Mouse (Mus musculus): ENCODE results near the gene Atg101.

Gene Atg101

DNA sequence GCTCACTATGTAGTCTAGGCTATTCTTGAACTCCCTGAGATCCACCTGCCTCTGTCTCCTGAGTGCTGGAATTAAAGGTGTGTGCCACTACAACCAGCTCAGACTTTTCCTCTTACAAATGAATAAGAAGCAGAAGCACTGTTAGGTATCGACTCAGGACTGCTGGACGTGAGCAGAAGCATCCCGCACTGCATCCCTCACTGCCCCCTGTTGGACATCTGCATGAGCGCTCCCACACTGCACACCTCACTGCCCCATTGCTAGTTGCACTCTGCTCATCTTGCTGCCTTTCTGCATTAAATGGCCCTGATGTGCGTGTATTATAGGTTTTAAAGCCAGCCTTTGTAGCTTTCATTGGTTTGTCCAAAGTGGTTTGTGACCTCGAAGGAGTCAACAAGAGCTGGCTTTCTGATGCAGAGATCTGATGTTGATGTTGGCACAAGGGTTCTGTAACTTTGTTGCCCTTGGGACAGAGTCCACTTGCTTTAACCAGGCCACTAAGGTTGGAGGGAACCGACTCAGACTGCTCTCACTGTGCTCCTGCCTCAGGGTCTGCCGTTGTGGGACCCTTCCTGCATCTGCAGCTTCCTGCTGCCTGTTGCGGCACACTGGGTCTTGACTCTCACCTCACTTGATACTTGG, 2.2 kb downstream of the Atg101 start:
- peak; percentile 37 for DNase-seq (ENCODE audit: low spot score)

DNA sequence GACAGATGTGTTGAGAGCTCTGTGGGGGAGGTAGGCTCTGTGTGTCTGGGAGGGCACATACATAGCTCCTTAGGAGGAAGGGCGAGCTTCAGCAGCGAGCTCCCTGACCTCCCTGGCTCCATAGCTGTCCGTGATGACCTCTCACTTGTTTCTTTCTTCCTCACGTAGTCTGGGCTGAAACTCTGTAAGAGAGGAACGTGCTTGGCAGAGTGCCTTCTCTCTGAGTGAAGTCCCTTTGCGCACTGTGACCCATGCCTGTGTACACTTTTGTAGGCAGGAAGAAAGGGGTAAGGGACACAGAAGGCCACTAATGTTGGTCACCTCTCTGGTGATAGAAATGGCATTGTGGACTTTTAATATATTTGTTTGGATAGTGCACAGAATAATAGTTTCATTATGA, 3.3 kb downstream of the Atg101 start:
- no peak for DNase-seq (ENCODE audit: low spot score)

DNA sequence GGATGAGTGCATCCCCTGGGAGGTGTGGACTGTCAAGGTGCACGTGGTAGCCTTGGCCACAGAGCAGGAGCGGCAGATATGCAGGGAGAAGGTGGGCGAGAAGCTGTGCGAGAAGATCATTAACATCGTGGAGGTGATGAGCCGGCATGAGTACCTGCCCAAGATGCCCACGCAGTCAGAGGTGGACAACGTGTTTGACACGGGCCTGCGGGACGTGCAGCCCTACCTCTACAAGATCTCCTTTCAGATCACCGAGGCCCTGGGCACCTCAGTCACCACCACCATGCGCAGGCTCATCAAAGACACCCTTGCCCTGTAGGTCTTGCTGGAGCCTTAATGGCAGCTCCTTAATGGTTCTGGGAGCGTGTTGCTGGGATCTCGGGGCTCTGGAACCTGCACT, 6.3 kb downstream of the Atg101 start:
- DNase-seq (ENCODE audit: low spot score), result no peak

DNA sequence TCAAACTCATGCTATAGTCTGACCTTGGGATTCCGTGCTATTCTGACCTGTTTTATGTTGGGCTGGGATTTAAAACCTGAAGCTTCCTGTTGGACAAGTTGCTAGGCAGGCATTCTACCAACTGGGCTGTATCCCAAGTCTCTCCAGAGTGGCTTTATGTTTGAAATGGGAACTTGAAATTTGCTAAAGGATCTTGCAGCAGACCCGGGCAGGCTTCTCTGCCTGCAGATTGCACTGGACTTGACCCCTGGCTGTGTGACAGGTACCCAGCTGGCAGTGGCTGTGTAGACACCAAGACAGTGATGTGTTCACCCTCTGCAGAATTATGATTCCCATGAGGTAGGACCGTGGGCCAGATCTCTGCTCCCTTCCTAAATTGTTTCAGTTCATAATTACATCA, 7.9 kb downstream of the Atg101 start:
- no peak for DNase-seq (ENCODE audit: low spot score)

DNA sequence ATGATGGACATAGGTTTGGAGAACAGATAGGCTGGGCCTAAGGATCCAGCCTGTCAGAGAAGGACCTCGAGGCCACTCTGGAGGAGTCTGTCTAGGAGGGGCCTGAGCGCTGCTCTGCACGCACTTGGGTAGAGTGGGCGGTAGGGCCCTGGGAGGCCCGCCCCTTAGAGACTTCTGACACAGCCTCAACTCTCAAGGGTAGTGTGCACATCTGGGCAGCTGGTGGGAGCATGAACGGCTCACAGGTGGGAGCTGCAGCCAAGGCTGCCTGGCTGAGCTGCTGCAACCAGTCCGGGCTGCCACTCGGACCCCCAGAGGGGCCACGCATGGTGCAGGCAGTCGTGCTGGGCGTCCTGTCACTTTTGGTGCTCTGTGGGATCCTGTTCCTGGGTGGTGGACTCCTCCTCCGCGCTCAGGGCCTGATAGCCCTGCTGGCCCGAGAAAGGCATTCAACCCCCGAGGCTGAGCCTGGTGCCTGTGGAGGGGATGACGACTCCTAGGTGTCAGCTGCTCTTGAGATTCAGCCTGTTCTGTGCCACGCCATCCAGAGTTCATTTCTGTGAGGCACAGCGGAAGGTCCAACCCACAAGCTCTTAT, 9.1 kb downstream of the Atg101 start, which contains the start of gene 6030408B16Rik:
Gene 6030408B16Rik, plus strand, starts transcription at position 188 of the 597 bp plus-strand sequence.
- no peak for DNase-seq (ENCODE audit: low spot score)

DNA sequence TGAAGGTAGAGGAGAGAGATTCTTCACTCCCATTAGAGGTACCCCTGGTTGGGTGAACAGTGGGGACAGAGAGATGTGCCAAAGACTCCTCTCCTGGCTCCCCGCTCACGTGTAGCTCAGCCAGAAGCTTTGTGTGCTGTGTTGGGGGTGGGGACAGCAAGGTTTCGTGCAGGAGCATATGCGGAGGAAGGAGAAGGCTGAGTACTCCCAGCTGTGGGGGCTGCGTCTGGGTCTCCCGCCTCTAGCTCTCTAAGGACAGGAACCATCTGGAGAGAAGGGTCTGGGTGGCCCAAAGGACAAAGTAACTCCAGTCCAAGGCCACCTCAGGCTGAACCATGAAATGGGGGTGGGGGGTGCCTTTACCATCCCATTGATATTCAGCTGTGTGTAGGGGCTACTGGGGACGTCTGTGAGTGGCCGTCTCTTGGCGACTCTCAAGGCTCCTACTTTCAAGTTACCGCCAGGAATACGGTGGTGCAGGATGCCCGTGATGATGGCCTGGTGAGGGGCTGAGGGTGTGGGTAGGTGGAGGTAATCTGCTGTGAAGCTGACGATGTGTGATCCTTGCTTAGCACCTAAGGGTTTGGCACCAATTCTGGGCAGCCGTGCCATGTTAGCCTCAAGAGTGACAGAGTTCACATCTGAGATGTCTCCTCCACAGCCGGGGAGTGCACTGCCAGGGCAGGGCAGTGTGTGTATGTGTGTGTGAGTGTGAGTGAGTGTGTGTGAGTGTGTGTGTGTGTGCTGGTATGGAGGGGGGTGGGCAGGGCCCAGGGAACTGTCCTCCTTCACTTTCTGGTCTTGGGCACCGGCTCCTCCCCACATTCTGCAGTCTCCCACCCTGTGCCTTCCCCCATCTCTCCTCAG, 10.2 kb downstream of the Atg101 start:
- DNase-seq (ENCODE audit: low spot score), result peak; percentile 31

DNA sequence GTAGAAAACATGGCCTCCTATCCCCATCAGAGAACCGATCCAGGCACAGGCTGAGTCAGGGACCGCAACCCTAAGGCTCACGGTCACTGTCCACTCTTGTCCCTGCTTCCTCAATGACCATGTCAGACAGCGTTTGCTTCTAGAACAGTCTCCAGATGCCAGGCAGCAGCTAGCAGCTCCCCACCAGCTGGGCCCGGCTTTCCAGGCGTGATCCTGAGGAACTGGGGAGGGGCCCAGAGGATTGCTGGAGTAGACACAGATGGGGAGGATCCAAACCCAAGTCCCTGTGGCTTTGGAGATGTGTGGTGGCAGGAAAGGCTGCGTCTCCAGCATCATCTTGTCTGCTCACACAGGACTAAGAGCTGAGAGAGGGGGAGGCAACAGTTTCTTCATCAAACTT, 11.0 kb downstream of the Atg101 start:
- DNase-seq (ENCODE audit: low spot score), result no peak

DNA sequence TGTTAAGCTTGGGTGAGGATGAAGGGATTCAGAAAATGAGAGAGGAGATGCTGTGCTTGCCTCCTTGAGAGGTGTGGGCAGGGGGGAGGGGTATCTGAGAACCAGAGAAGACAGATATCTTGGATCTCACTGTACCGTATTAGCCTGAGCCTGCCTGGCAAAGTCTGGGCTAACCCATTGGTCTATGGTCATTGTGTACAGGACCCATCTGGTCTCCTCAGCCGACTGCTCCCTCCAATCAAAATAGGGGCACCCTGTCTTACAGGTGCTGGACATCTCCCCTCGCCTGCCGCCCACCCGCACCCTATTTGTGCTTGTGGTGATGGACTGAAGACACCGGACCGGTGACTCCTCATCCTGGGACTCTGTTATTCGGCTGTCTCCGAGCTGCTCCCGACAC, 11.5 kb downstream of the Atg101 start:
- DNase-seq (ENCODE audit: low spot score), result no peak

DNA sequence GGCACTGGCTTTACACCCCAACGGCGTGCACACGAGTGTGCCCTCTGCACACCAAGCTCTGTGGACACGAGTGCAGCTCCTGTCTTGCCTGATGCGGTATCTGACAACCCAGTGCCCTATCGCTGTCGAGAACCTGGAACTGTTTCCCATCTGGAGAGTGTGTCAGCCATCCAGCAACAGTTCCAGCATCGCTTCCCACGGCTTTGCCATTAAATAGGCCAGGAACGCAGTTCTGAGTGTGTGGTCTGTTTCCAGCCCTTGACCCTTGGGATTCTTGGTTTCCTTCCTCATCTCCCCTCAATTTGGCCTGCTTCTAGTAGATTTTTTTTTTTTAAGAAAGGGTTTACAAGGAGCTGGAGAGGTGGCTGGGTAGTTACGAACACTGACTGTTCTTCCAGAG, 12.0 kb downstream of the Atg101 start:
- DNase-seq (ENCODE audit: low spot score), result no peak

DNA sequence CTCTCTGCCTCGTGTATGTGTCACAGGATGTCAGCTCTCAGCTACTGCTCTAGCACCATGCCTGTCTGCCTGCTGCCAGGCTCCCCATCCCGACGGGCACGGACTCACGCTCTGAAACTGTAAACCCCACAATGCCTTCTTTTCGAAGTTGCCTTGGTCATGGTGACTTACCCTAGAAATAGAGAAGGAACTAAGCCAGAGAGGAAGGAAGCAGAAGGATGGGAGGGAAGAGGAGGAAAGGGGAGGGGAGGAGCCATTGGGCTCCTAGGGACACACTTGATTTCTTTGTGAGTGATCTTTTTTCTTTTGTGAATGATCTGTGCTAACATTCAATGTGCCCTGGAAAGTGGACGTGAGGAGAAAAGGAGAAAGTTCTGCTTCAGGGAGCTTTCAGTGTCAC, 13.9 kb downstream of the Atg101 start:
- no peak for DNase-seq (ENCODE audit: low spot score)

DNA sequence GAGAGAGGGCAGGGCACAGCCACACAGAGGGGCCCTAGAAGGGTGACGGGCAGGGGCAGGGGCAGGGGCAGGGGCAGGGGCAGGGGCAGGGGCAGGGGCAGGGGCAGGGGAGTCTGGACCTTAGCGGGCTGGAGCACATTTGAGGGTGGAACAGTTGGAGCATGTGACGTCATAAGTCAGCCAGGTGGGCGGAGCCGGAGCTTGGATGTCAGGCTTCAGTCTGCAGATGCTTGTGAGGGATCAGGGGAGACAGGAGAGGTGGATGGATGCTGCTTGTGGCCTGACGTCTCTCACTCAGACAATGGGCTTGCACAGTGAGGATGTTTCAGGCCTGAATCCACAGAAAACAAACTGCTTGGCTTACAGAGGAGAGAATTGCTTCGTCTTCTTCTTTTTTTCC, 14.5 kb downstream of the Atg101 start:
- DNase-seq (ENCODE audit: low spot score), result no peak

DNA sequence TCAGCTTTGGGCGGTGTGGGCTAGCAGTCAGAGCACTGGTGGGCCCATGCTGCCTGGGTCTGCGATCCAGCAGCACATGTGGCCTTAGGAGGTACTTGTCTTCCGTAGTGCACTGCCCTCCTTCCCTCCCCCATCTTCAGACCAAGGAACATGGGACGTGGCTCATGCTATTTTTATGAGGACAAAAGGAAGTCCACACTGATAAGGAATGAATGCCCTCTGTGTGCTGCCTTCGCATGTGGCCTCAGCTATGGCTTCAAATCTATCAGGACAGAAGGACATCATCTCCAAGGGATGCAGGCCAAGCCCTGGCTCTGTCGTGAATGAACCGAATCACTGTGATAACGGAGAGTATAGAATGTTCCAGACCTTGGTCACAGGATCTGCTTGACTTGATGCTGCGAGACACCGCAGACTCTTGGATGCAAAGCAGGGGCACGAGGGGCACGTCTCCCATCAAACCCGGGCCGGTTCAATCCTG, 15.4 kb downstream of the Atg101 start:
- no peak for DNase-seq (ENCODE audit: low spot score)

DNA sequence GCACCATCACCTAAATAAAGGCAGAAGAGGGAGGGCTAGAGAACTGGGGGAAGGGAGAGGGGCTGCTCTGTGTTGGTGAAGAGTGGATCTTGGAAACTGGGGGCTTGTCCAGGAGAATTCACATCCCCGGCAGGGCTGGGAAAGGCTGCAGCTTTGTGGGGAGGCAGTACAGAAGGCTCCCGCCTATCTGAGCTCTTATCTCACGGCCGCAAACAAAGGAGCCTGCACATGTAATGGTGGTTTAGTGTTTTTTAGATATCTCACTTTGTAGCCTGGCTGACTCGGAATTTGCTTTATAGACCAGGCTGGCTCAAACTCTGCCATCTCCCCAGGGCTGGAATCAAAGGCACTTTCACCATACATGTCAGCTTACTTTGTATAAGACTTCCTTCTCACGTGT, 16.1 kb downstream of the Atg101 start:
- no peak for DNase-seq (ENCODE audit: low spot score)

DNA sequence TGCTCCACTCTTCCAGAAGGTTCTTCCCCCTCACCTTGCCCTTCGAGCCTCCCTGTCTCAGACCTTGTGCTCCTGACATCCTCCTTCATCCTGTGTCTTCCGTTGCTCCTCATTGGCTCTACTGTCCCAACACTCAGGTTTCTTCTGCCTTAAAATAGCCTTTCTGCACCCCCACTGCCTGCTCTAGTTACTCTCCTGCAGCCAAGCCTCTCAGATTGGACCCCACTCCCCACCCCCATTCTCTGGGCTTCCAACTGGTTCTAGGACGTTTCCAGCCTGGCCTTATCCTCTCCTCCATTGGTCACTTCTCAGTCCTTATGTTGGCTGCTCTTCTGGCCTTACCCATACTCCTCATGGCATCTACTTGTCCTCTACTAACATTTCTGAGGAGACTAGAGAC, 18.1 kb downstream of the Atg101 start:
- no peak for DNase-seq (ENCODE audit: low spot score)

DNA sequence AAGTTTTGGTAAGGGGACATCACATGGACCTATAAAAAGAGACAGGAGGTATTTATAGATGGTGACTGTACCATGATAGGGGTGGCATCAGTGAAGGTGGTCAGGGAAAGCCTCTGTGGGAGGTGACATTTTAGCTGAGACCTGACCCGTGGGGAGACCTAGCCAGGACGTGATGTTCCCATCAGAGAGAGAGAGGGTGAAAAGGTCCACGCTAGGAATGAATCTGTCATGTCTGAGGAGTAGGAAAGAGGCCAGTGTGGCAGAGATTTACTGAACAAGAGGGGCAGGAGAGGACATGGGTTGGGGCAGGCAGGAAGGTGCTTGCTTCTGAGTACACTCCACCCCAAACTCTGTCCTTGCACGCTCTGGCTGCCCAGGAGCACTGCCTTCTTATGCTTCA, 19.8 kb downstream of the Atg101 start:
- DNase-seq (ENCODE audit: low spot score), result no peak

DNA sequence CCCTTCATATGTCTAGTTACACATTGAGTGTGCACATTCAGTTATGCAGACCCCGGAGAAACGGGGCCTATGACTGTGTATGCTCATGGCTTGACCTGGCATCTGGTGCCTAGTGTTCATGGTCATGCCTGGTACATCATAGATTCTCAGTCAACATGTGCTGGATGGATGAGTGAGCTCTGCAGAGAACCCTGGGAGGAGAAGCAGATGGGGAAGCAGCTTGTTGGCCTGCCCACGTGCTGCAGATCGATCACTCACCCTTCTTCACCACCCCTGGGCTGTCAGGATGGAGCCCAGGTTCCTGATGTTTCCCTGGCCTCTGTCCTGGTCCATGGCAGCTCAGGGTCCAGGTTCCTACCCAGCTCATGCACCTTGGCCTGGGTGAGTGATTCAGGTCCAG, 22.4 kb downstream of the Atg101 start:
- DNase-seq (ENCODE audit: low spot score), result no peak

DNA sequence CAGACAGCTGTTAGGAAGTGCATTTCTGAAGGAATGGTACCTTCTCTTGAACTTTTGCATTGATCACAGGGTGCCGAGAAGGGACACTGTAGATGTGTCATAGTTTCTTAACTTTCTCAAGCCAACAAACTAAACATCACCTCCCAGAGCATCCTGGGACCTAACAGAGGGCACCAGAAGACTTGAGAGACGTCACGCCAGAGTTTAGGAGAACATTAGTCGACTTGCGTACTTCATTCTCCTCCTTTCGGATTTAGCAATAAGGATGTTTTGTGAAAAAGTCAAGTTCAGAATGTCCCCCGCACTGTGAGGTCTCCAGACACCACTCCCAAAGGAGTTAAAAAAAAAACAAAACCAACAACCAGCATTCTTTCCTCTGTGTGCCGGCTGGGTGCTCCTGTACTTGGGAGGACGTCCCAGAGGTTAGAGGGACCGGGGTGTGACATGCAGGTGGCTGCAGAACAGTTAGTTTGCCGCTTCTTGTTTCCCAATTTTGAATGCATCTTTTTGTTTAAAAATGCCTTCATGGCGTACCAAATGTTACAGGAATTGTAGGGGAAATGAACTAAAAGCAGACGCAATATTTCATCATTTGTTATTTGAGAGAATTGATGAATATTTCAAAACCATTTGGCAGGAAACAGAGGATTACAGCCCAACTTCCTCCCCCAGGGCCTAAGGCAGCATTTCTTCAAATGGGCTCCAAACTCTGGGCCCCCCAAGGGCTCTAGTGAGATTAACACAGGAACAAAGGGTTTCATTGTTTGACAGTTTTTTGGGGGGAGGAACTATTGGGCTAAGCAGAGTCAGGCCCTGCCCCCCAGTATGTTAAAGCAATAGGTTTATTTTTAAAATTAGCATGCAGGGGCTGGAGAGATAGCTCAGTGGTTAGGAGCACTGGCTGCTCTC, 24.6 kb downstream of the Atg101 start:
- DNase-seq (ENCODE audit: low spot score), result no peak

DNA sequence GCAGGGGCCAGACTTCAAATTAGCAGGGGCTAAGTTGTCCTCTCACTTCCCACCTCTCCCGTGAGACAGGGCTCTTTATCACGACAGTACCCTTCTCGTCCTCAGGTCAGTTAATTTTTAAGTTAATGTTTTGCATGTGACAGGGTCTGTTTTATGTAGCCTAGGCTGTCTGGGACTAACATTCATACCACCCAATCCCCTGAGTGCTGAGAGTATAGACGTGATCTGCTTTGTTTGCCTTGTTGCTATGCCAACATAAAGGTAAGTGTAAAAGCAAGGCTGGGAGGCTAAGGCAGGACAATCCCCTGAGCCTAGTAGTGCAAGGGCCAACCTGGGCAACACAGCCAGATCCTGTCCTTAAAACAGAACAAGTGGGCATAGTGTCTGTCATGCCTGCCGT, 25.4 kb downstream of the Atg101 start:
- DNase-seq (ENCODE audit: low spot score), result no peak

DNA sequence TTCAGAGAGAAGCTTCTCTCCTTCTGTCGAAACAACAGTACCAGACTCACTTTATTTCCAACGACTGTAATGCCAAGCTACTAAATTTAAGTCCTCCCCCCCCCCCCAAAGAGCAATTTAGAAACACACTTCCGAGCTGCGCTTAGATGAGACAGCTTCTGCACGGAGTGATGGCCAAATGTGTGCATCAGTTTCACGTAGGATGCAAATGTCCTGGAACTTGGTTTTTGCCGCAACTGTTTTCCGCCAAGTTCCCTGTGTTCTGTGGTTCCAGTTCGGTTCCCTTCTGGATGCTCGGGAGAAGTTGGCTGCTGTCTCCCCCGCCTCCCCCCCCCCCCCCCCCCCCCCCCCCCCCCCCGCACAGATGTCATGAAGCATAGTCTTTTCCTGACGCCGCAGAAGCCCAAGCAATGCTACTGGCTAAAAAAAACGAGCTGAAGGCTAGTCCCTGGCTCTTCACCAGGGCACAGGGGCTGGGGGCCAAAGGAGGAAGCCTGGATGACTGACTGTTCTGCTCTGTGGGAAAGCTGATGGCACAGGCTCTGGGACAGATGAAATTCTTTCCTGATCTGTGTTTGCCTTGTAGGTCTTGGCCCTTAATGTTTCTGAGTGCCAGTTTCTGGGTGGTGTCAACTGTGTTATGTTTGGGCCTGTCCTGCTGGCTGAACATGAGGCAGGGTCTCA, 27.2 kb downstream of the Atg101 start:
- no peak for DNase-seq (ENCODE audit: low spot score)

DNA sequence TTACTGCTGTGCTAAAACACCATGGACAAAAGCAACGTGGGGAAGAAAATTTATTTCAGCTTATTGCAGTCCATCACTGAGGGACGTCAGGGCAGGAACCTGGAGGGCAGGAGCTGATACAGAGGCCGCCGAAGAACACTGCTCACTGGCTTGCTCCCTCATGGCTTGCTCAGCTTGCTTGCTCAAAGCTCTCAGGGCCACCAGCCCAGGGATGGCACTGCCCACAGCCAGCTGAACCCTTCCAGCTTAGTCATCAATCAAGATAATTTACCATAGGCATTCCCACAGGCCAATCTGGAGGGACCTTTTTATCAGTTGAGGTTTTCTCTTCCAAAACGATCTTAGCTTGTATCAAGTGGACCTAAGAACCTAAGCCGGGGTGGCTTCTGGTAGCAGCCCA, 27.9 kb downstream of the Atg101 start:
- DNase-seq (ENCODE audit: low spot score), result no peak

DNA sequence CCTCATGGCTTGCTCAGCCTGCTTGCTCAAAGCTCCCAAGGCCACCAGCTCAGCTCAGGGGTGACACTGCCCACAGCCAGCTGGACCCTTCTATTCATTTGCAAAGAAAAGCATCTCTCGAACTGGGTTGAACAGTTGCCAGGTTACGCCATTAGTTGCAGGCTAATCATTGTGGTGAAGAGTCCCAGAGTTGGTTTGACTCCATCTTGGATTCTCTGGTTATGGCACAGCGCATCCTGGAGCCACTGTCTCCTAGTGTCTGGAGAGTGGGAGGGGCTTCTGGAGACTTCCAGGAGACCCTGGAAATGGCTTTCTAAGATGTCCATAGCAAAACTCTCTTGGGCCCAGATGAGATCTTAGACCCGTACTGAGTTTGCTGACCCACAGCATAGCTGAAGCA, 31.3 kb downstream of the Atg101 start:
- no peak for DNase-seq (ENCODE audit: low spot score)

Data from urinary bladder, postnatal 14 days (tissue).